ENCODE assay signal across 8 mouse cellular contexts in genomic region chr1:34802290-34802642, GRCm38 (mm10). TPM values are rescaled to one million over a fixed set of nuclear protein-coding genes. Genes with fewer than 3 reads are reported as not detected.
DNase-seq lines count a peak whose midpoint lies in the region; ATAC-seq and TF ChIP-seq lines count a peak whose summit lies in the region.

No protein-coding gene starts in this region.

- in situ Hi-C loops in CH12.LX (cut with MboI; ENCODE audit: low pct_ligation_motif_present, low pct_unique_long_range_greater_than_20kb, low sequenced_read_pairs), result loop anchor here (10.0 kb wide), 1 partner anchor 63 kb away; no protein-coding TSS in a partner anchor

- H3K4me2 ChIP-seq in CH12.LX (ENCODE audit: insufficient read depth, low read depth, poor library complexity, severe bottlenecking), result peak overlapping the region; percentile 69
- peak overlapping the region; percentile 77 for H3K4me2 ChIP-seq in forebrain, embryonic 14.5 days (ENCODE audit: low read length)

- dilution Hi-C loops in CH12.LX (cut with MboI; ENCODE audit: extremely low pct_ligation_motif_present, extremely low pct_unique_long_range_greater_than_20kb, low sequenced_read_pairs), result no loop called here

- H3K27ac ChIP-seq in CH12.LX (ENCODE audit: insufficient read depth, low read depth) (no peak overlapping the region), macrophage (0 out of 2 replicates have a peak overlapping the region, but pooled peaks have one; percentile 21)
- H3K27ac ChIP-seq in forebrain, embryonic 14.5 days (ENCODE audit: low read depth, low read length), result peak overlapping the region; percentile 81; the same call in 1 of the 2 replicates
- H3K27ac ChIP-seq in left cerebral cortex, adult 2 months, result peak overlapping the region; percentile 97

- peaks cover 11 to 44% of the 10 kb centered on the region in 2 experiments for H3K36me3 ChIP-seq in CH12.LX (replicated peaks in 1 of 2; ENCODE audit: control insufficient read depth in 1 of 2, insufficient read depth in 1 of 2, low read length in 1 of 2)
- H3K36me3 ChIP-seq in forebrain, embryonic 14.5 days (ENCODE audit: control insufficient read depth, insufficient read depth, low read length), result peaks cover 5% of the 10 kb centered on the region; the same call in 1 of the 2 replicates
- H3K36me3 ChIP-seq in macrophage (ENCODE audit: inconsistent target), result 0 out of 2 replicates have a peak, but pooled peaks cover 2% of the 10 kb centered on the region

- no peaks in the 10 kb centered on the region for H3K27me3 ChIP-seq in CH12.LX (replicated peaks)
- no peaks in the 10 kb centered on the region for H3K27me3 ChIP-seq in forebrain, embryonic 14.5 days (replicated peaks; ENCODE audit: control insufficient read depth, insufficient read depth, low read length)

- H3K4me3 ChIP-seq in CH12.LX (replicated peaks in 1 of 3; ENCODE audit: low read depth in 2 of 3, low read length in 2 of 3, poor library complexity in 1 of 3) (peak overlapping the region; percentile 70 to 84 (median 82)), macrophage (ENCODE audit: inconsistent target) (peak overlapping the region; percentile 59)
- peak overlapping the region; percentile 64 for H3K4me3 ChIP-seq in forebrain, embryonic 14.5 days (ENCODE audit: low read depth, low read length)
- H3K4me3 ChIP-seq in left cerebral cortex, adult 2 months, result peak overlapping the region; percentile 75

- no peak for TF ChIP-seq RAD21 in CH12.LX (IDR thresholded peaks at IDR 0.05; ENCODE audit: low read depth, low read length)

- no peak for TF ChIP-seq POLR2A in CH12.LX (IDR thresholded peaks at IDR 0.05; ENCODE audit: low read depth, low read length)

- H3K9ac ChIP-seq in CH12.LX (ENCODE audit: insufficient read depth, low read depth), result peak overlapping the region; percentile 37; the same call in 1 of the 2 replicates
- peak overlapping the region; percentile 80 for H3K9ac ChIP-seq in forebrain, embryonic 14.5 days (ENCODE audit: low read length)

- no peak for TF ChIP-seq EP300 in CH12.LX (IDR thresholded peaks at IDR 0.05; ENCODE audit: low read length)

- WGBS in forebrain, embryonic 14.5 days, result 32% methylated on average over 7 of the region's 7 CpGs
- WGBS in macrophage (ENCODE audit: missing documents), result 28% methylated on average over 7 of the region's 7 CpGs

- H3K4me1 ChIP-seq in CH12.LX (ENCODE audit: control insufficient read depth in 1 of 2, insufficient read depth in 2 of 2), result peaks cover 7 to 42% of the 10 kb centered on the region in 2 experiments
- peaks cover 8% of the 10 kb centered on the region; the same call in 1 of the 2 replicates for H3K4me1 ChIP-seq in forebrain, embryonic 14.5 days (ENCODE audit: control insufficient read depth, insufficient read depth, low read length)

- intact Hi-C loops in left cerebral cortex, adult 2 months (cut with DNase I), result loop anchor here (2.0 kb wide), 2 partner anchors 41 to 51 kb away; partner anchors contain the start of gene Fam168b

- DNase-seq in adrenal gland, adult (ENCODE audit: inconsistent age in 2 of 2, low spot score in 1 of 2), result peak; percentile 37 to 71
- no peak for DNase-seq in adrenal gland, postnatal 4 days (ENCODE audit: low spot score in 2 of 2)
- DNase-seq in CH12.LX (ENCODE audit: extremely low read depth), result peak; percentile 48
- DNase-seq in forebrain, embryonic 14.5 days (ENCODE audit: low spot score), result no peak
- DNase-seq in left cerebral cortex, adult 2 months (ENCODE audit: extremely low spot score in 1 of 2, low spot score in 2 of 2), result peak; percentile 63 to 70
- peak; percentile 60 to 63 for DNase-seq in spleen, postnatal 36 days (ENCODE audit: low spot score in 2 of 2)
- DNase-seq in ovary, postnatal 10 days (ENCODE audit: low spot score), result no peak

- H3K79me2 ChIP-seq in CH12.LX (replicated peaks; ENCODE audit: control insufficient read depth, extremely low read depth, insufficient read depth, poor library complexity, severe bottlenecking) (no peaks in the 10 kb centered on the region), macrophage (ENCODE audit: inconsistent target) (no peaks in the 10 kb centered on the region)

- TF ChIP-seq CTCF in CH12.LX (conservative IDR thresholded peaks at IDR 0.05 in 1 of 2, IDR thresholded peaks at IDR 0.05 in 1 of 2; ENCODE audit: low read depth in 2 of 2, low read length in 2 of 2), result no peak
- no peak for TF ChIP-seq CTCF in left cerebral cortex, adult 2 months (IDR thresholded peaks at IDR 0.05)

- no peak for ATAC-seq in forebrain, embryonic 14.5 days

- H3K9me3 ChIP-seq in CH12.LX (replicated peaks; ENCODE audit: low read length), result no peaks in the 10 kb centered on the region
- no peaks in the 10 kb centered on the region for H3K9me3 ChIP-seq in forebrain, embryonic 14.5 days (replicated peaks; ENCODE audit: control insufficient read depth, low read length)

TF ChIP-seq in CH12.LX, 34 proteins besides CTCF, POLR2A, EP300 and RAD21:
- TF ChIP-seq USF2 (conservative IDR thresholded peaks at IDR 0.05; ENCODE audit: low read depth, low read length), result no peak
- TF ChIP-seq BHLHE40 (IDR thresholded peaks at IDR 0.05; ENCODE audit: low read depth, low read length), result peak; percentile 46
- TF ChIP-seq ELF1 (IDR thresholded peaks at IDR 0.05; ENCODE audit: low read depth, low read length), result 0 out of 2 replicates have a peak, but pooled peaks have one; percentile 26
- no peak for TF ChIP-seq UBTF (IDR thresholded peaks at IDR 0.05; ENCODE audit: low read depth, low read length)
- TF ChIP-seq E2F4 (IDR thresholded peaks at IDR 0.05; ENCODE audit: insufficient replicate concordance, low read depth, low read length), result no peak
- no peak for TF ChIP-seq ETS1 (conservative IDR thresholded peaks at IDR 0.05; ENCODE audit: low read depth, low read length)
- TF ChIP-seq JUND (conservative IDR thresholded peaks at IDR 0.05; ENCODE audit: low read depth, low read length), result no peak

RNA-seq across cellular contexts. Expression of gene Fam168b, which starts 40.6 kb away (rescaled TPM):
- total RNA-seq in adrenal gland, postnatal 4 days (2021), result 100 to 1,000 TPM; 164 to 170 TPM
- total RNA-seq in CH12.LX (2012; rRNA removed) (50.5 and 51.3 TPM in 2 replicates), CH12.LX (2014; rRNA removed) (64.4 and 67.5 TPM in 2 replicates)
- polyA plus RNA-seq in CH12.LX (2012; ENCODE audit: insufficient read length, low read depth) (57.3 and 60.9 TPM in 2 replicates), macrophage (2018) (86.8 to 105 TPM (median 101 TPM) in 3 replicates)
- 81.8 and 102 TPM in 2 replicates for polyA plus RNA-seq in forebrain, embryonic 14.5 days (2014; fragmentation: Nextera tagmentation; extraction: Ambion mirVana)
- 100 to 1,000 TPM; 233 to 241 TPM for total RNA-seq in left cerebral cortex, adult 2 months (2021)
- 100 to 1,000 TPM in 3 of 26 experiments, 10 to 100 TPM in 23; 32.3 to 116 (median 75.6) TPM for total RNA-seq in macrophage (2018; cell fraction: chromatin; rRNA removed)
- 100 to 1,000 TPM in 12 of 26 experiments, 10 to 100 TPM in 14; 60.4 to 134 (median 84.7) TPM for total RNA-seq in macrophage (2018; cell fraction: cytosol; rRNA removed)
- 100 to 1,000 TPM in 2 of 26 experiments, 10 to 100 TPM in 24; 51.3 to 115 (median 78.1) TPM for total RNA-seq in macrophage (2018; cell fraction: nucleus; rRNA removed)

RNA-seq across cellular contexts. Expression of gene Plekhb2, which starts 47.5 kb away (rescaled TPM):
- 100 to 1,000 TPM; 110 to 128 TPM for total RNA-seq in adrenal gland, postnatal 4 days (2021)
- total RNA-seq in CH12.LX (2012; rRNA removed), result 15.4 and 21.0 TPM in 2 replicates
- 23.8 and 24.6 TPM in 2 replicates for total RNA-seq in CH12.LX (2014; rRNA removed)
- 30.2 and 44.8 TPM in 2 replicates for polyA plus RNA-seq in CH12.LX (2012; ENCODE audit: insufficient read length, low read depth)
- polyA plus RNA-seq in forebrain, embryonic 14.5 days (2014; fragmentation: Nextera tagmentation; extraction: Ambion mirVana), result 60.0 and 70.5 TPM in 2 replicates
- total RNA-seq in left cerebral cortex, adult 2 months (2021), result 100 to 1,000 TPM; 255 to 290 TPM
- 10 to 100 TPM; 30.8 to 82.0 (median 54.7) TPM for total RNA-seq in macrophage (2018; cell fraction: chromatin; rRNA removed)
- total RNA-seq in macrophage (2018; cell fraction: cytosol; rRNA removed), result 100 to 1,000 TPM in 18 of 26 experiments, 10 to 100 TPM in 8; 89.8 to 155 (median 119) TPM
- total RNA-seq in macrophage (2018; cell fraction: nucleus; rRNA removed), result 100 to 1,000 TPM in 5 of 26 experiments, 10 to 100 TPM in 21; 63.3 to 114 (median 81.8) TPM
- polyA plus RNA-seq in macrophage (2018), result 93.5 to 132 TPM (median 125 TPM) in 3 replicates

Comparison
In these comparisons a context has a peak if more than half of its experiments do, and no peak if none do; other contexts are left out.
1. DNase-seq: peak in adrenal gland, adult (2 of 2), CH12.LX (single experiment), left cerebral cortex, adult 2 months (2 of 2) and spleen, postnatal 36 days (2 of 2); none in adrenal gland, postnatal 4 days (0 of 2), forebrain, embryonic 14.5 days (single experiment) and ovary, postnatal 10 days (single experiment).
2. RNA of gene Plekhb2, which starts 47.5 kb away (total RNA-seq): 255 to 290 TPM in left cerebral cortex, adult 2 months and 110 to 128 TPM in adrenal gland, postnatal 4 days; 15.4 to 24.6 TPM in CH12.LX; every median in the first group is over 4 times any median in the second.
3. Peak in every context shown above with its lines, with median percentiles within 50 percentile points of each other: H3K4me3 ChIP-seq.